Mouse (Mus musculus) forebrain, embryonic 13.5 days (tissue): ENCODE data around the gene Fam120a. TPM values are rescaled to one million over a fixed set of nuclear protein-coding genes. Genes with fewer than 3 reads are reported as not detected.

Experiments
- ATAC-seq: fragments of 200-750 bp; cut with Nextera tagmentation; 2 replicates; pipeline ENCODE4 v1.8.0; 2017
- H3K27ac ChIP-seq: fragments of 300-500 bp; sonication (generic); 2 replicates; pipeline ENCODE4 v1.5.1; 2015; ENCODE audit warnings: inconsistent platforms, mild to moderate bottlenecking, moderate library complexity
- H3K27me3 ChIP-seq: fragments of 300-500 bp; sonication (generic); 2 replicates; pipeline ENCODE4 v1.6.1; 2015; ENCODE audit warnings: mild to moderate bottlenecking, inconsistent platforms
- H3K36me3 ChIP-seq: fragments of 300-500 bp; sonication (generic); 2 replicates; pipeline ENCODE4 v1.6.1; 2015; ENCODE audit warnings: mild to moderate bottlenecking, inconsistent platforms; ENCODE audit not compliant: poor library complexity, severe bottlenecking
- H3K4me1 ChIP-seq: fragments of 300-500 bp; sonication (generic); 2 replicates; pipeline ENCODE4 v1.6.1; 2015; ENCODE audit warnings: inconsistent platforms
- H3K4me2 ChIP-seq: fragments of 300-500 bp; sonication (generic); 2 replicates; pipeline ENCODE4 v1.6.1; 2015; ENCODE audit warnings: inconsistent platforms, mild to moderate bottlenecking, moderate library complexity
- H3K4me3 ChIP-seq: fragments of 300-500 bp; sonication (generic); 2 replicates; pipeline ENCODE4 v1.5.1; 2015; ENCODE audit warnings: mild to moderate bottlenecking, inconsistent platforms
- H3K9ac ChIP-seq: fragments of 300-500 bp; sonication (generic); 2 replicates; pipeline ENCODE4 v1.6.1; 2015; ENCODE audit warnings: mild to moderate bottlenecking, inconsistent platforms
- H3K9me3 ChIP-seq: fragments of 300-500 bp; sonication (generic); replicated peaks from 2 replicates; pipeline ENCODE4 v1.6.1; 2016; ENCODE audit warnings: inconsistent platforms
- WGBS: fragments of 180-500 bp; shearing (Covaris S2); methylation state at CpG from one replicate; pipeline ENCODE4 v1.1.7; 2015; 5-methylcytosine and 5-hydroxymethylcytosine counted together
- polyA plus RNA-seq: library from polyadenylated mRNA; unstranded; fragments of >200 nt; fragmentation: Nextera tagmentation; extraction: Ambion mirVana; gene quantifications from 2 replicates; pipeline ENCODE4 v1.2.1, GENCODE M21; 2015

The Fam120a gene
- polyA plus RNA-seq, 1 experiment from 2014 or later: 16.0 TPM

- Histone ChIP-seq H3K9me3 (no peaks in the 10 kb centered on the region), H3K4me1 (no peaks in the 10 kb centered on the region), H3K27ac (no peak overlapping the region), H3K27me3 (no peaks in the 10 kb centered on the region), H3K9ac (no peak overlapping the region), H3K4me3 (no peak overlapping the region), H3K36me3 (peaks cover 76% of the 10 kb centered on the region), H3K4me2 (no peak overlapping the region)
- no peak for ATAC-seq
- 94% methylated on average over 3 of the region's 4 CpGs for WGBS
These were observed 77.4 kb downstream of the Fam120a start for GRCm38 (mm10) chr13:48890260-48890960.

GRCm38 (mm10) chr13:48878534-48878933 lies 89.3 kb downstream of the Fam120a start:
- Histone ChIP-seq H3K27ac (peak overlapping the region; percentile 79), H3K36me3 (peaks cover 37% of the 10 kb centered on the region), H3K27me3 (no peaks in the 10 kb centered on the region), H3K4me3 (peak overlapping the region; percentile 42), H3K9ac (peak overlapping the region; percentile 79), H3K4me1 (peaks cover 7% of the 10 kb centered on the region), H3K9me3 (no peaks in the 10 kb centered on the region), H3K4me2 (peak overlapping the region; percentile 64)
- peak; percentile 100 for ATAC-seq
- WGBS: under 1% methylated on average over 36 of the region's 36 CpGs

- Histone ChIP-seq H3K36me3 (peaks cover 32% of the 10 kb centered on the region), H3K4me1 (peaks cover 7% of the 10 kb centered on the region), H3K27ac (peak overlapping the region; percentile 79), H3K4me2 (peak overlapping the region; percentile 64), H3K4me3 (peak overlapping the region; percentile 42), H3K9me3 (no peaks in the 10 kb centered on the region), H3K9ac (peak overlapping the region; percentile 79), H3K27me3 (no peaks in the 10 kb centered on the region)
- ATAC-seq: no peak; the same call in 1 of the 2 replicates
These were observed 90.0 kb downstream of the Fam120a start for GRCm38 (mm10) chr13:48877805-48878204.

GRCm38 (mm10) chr13:48872726-48873125 lies 95.1 kb downstream of the Fam120a start:
- H3K9me3 ChIP-seq: no peaks in the 10 kb centered on the region
- no peaks in the 10 kb centered on the region for H3K27me3 ChIP-seq
- WGBS: 83% methylated on average over 5 of the region's 5 CpGs
- H3K4me2 ChIP-seq: no peak overlapping the region
- H3K9ac ChIP-seq: peak overlapping the region; percentile 99; the same call in 1 of the 2 replicates
- H3K36me3 ChIP-seq: peaks cover 9% of the 10 kb centered on the region; the same call in 1 of the 2 replicates
- peaks cover 34% of the 10 kb centered on the region for H3K4me1 ChIP-seq
- no peak for ATAC-seq
- H3K27ac ChIP-seq: no peak overlapping the region
- no peak overlapping the region for H3K4me3 ChIP-seq

- peak overlapping the region; percentile 94 for H3K4me3 ChIP-seq
- no peaks in the 10 kb centered on the region for H3K27me3 ChIP-seq
- no peak overlapping the region for H3K27ac ChIP-seq
- H3K4me2 ChIP-seq: peak overlapping the region; percentile 80
- H3K4me1 ChIP-seq: peaks cover 40% of the 10 kb centered on the region
- WGBS: 69% methylated on average over 7 of the region's 7 CpGs
- peaks cover 9% of the 10 kb centered on the region; the same call in 1 of the 2 replicates for H3K36me3 ChIP-seq
- ATAC-seq: peak; percentile 6; the same call in 1 of the 2 replicates
- peak overlapping the region; percentile 99 for H3K9ac ChIP-seq
- no peaks in the 10 kb centered on the region for H3K9me3 ChIP-seq
These were observed 95.8 kb downstream of the Fam120a start for GRCm38 (mm10) chr13:48871887-48872606.

- H3K27ac ChIP-seq: peak within 1 kb of the TSS; percentile 85
- peaks cover 48% of the 10 kb centered on the region for H3K4me1 ChIP-seq
- peak within 1 kb of the TSS; percentile 99 for H3K9ac ChIP-seq
- H3K36me3 ChIP-seq: peaks cover 2% of the 10 kb centered on the region; the same call in 1 of the 2 replicates
- H3K27me3 ChIP-seq: no peaks in the 10 kb centered on the region
- under 1% methylated on average over 48 of the region's 117 CpGs for WGBS
- no peaks in the 10 kb centered on the region for H3K9me3 ChIP-seq
- H3K4me3 ChIP-seq: peak within 1 kb of the TSS; percentile 94
- H3K4me2 ChIP-seq: peak within 1 kb of the TSS; percentile 90
- peak; percentile 64 for ATAC-seq
These were observed 96.8 kb downstream of the Fam120a start, which contains the start of gene Phf2 for GRCm38 (mm10) chr13:48870771-48871731. Phf2 (minus strand) TSS chr13:48871119.

GRCm38 (mm10) chr13:48869950-48870770 lies 97.7 kb downstream of the Fam120a start:
- peak; percentile 56 for ATAC-seq
- Histone ChIP-seq H3K4me3 (peak overlapping the region; percentile 94), H3K36me3 (no peaks in the 10 kb centered on the region), H3K4me1 (peaks cover 48% of the 10 kb centered on the region), H3K9ac (peak overlapping the region; percentile 99), H3K27me3 (no peaks in the 10 kb centered on the region), H3K9me3 (no peaks in the 10 kb centered on the region), H3K27ac (peak overlapping the region; percentile 77), H3K4me2 (peak overlapping the region; percentile 90)
- WGBS: 2% methylated on average over 63 of the region's 102 CpGs

GRCm38 (mm10) chr13:48869600-48869949 lies 98.2 kb downstream of the Fam120a start:
- peak overlapping the region; percentile 90 for H3K4me2 ChIP-seq
- H3K4me1 ChIP-seq: peaks cover 51% of the 10 kb centered on the region
- peak overlapping the region; percentile 94 for H3K4me3 ChIP-seq
- H3K27ac ChIP-seq: peak overlapping the region; percentile 77
- H3K9me3 ChIP-seq: no peaks in the 10 kb centered on the region
- no peak for ATAC-seq
- WGBS: 14% methylated on average over 5 of the region's 5 CpGs
- H3K27me3 ChIP-seq: no peaks in the 10 kb centered on the region
- H3K9ac ChIP-seq: peak overlapping the region; percentile 99
- no peaks in the 10 kb centered on the region for H3K36me3 ChIP-seq

GRCm38 (mm10) chr13:48869088-48869487 lies 98.7 kb downstream of the Fam120a start:
- 14% methylated on average over 5 of the region's 5 CpGs for WGBS
- H3K4me1 ChIP-seq: peaks cover 51% of the 10 kb centered on the region
- H3K27me3 ChIP-seq: no peaks in the 10 kb centered on the region
- peak overlapping the region; percentile 90 for H3K4me2 ChIP-seq
- ATAC-seq: no peak
- H3K27ac ChIP-seq: 0 out of 2 replicates have a peak overlapping the region, but pooled peaks have one; percentile 77
- H3K4me3 ChIP-seq: peak overlapping the region; percentile 94
- H3K9me3 ChIP-seq: no peaks in the 10 kb centered on the region
- H3K36me3 ChIP-seq: no peaks in the 10 kb centered on the region
- H3K9ac ChIP-seq: peak overlapping the region; percentile 99

GRCm38 (mm10) chr13:48864673-48865356 lies 103.0 kb downstream of the Fam120a start:
- Histone ChIP-seq H3K9ac (no peak overlapping the region), H3K9me3 (0 out of 2 replicates have a peak, but pooled peaks cover 4% of the 10 kb centered on the region), H3K36me3 (no peaks in the 10 kb centered on the region), H3K27ac (no peak overlapping the region), H3K27me3 (no peaks in the 10 kb centered on the region), H3K4me2 (no peak overlapping the region), H3K4me3 (no peak overlapping the region), H3K4me1 (peaks cover 45% of the 10 kb centered on the region)
- no peak for ATAC-seq
- WGBS: 81% methylated on average over 12 of the region's 12 CpGs
